Mouse (Mus musculus): Measurements from ENCODE around the gene Limch1. TPM values are rescaled to one million over a fixed set of nuclear protein-coding genes. Genes with fewer than 3 reads are reported as not detected.

The Limch1 gene
- polyA plus RNA-seq, 1 experiment from 2014 or later, result 41.1 TPM

DNA sequence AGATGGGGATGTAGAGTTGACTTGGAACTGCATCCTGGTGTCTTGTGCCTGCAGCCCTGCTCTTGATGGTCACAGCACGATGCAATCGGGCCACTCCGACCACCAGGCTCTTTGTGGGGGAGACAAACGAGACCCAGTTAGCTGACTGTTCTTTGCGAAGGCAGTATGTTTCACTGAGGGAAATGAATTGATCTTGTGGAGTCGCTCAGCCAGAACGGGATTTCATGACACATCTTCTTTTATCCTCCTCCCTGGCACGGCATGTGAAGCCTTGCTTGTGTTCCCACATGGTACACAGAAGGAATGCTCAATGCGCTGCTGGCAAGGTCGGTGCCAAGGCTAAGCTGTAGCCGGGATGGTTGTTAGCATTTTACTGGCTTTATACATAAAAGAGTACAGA, 143.7 kb downstream of the Limch1 start:
- ATAC-seq (no peak), DNase-seq (ENCODE audit: low read depth, low spot score) (no peak)
- ChIA-PET POLR2A (no interaction called here), CTCF (interaction anchor here (0.8 to 1.1 kb wide), 5 partner anchors 9 to 57 kb away, joined by 3 to 4 read pairs (median 4); no protein-coding TSS in a partner anchor)
- H3K27me3 ChIP-seq, result no peaks in the 10 kb centered on the region
- in situ Hi-C loops (cut with MboI; ENCODE audit: low pct_unique_long_range_greater_than_20kb), result no loop called here
- no peak for TF ChIP-seq CTCF (IDR thresholded peaks at IDR 0.05)

- H3K27me3 ChIP-seq, result no peaks in the 10 kb centered on the region
- POLR2A ChIA-PET, result no interaction called here
- ATAC-seq, result no peak
- CTCF ChIA-PET, result interaction anchor here (0.9 to 1.0 kb wide), 2 partner anchors 13 to 63 kb away, joined by 3 to 4 read pairs; no protein-coding TSS in a partner anchor
- no peak for TF ChIP-seq CTCF (IDR thresholded peaks at IDR 0.05)
- in situ Hi-C loops (cut with MboI; ENCODE audit: low pct_unique_long_range_greater_than_20kb), result no loop called here
- no peak for DNase-seq (ENCODE audit: low read depth, low spot score)
Measured at GRCm38 (mm10) chr5:66895440-66896120, 150.0 kb downstream of the Limch1 start.

DNA sequence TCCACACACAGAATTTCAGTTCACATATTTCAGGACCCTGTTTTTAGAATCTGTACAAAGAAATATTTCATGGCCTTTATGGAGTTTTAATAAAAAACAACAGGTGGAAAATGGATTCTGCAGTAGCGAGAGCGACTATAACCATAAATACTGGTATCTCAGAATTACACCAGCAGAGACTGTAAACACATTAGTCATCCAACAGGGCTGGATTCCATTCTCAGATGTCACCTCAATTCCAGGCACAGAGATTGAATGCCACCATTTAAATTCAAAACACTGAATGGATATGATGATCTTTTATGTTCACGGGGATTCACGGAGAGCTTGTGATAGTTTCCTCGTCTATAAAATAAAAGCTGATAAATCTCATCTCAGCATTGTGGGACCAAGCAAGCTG, 152.0 kb downstream of the Limch1 start:
- H3K27me3 ChIP-seq, result no peaks in the 10 kb centered on the region
- CTCF ChIA-PET, result interaction anchor here (0.8 to 1.2 kb wide), 3 partner anchors 8 to 87 kb away, joined by 3 to 4 read pairs (median 3); no protein-coding TSS in a partner anchor
- DNase-seq (ENCODE audit: low read depth, low spot score) (no peak), ATAC-seq (no peak)
- POLR2A ChIA-PET, result no interaction called here
- TF ChIP-seq CTCF (IDR thresholded peaks at IDR 0.05), result no peak
- in situ Hi-C loops (cut with MboI; ENCODE audit: low pct_unique_long_range_greater_than_20kb), result no loop called here

DNA sequence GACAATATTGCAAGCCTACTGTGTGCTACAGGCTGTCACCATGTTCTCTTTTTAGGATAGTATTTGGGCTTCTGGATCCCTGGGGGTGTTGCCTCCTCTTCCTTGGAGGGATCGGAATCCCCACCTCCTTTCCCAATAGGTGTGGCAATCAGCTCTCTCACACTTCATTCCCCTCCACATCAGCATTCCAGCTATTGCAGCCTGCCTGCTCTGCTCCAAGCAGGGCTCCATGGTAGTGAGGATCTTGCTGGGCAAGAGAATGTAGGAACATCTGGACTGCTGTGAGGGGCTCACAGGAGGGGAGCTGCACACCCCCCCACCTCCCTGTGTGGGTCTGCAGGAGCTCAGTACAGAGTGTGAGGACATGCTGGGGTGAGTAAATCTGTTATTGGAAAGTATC, 152.6 kb downstream of the Limch1 start:
- no peak for TF ChIP-seq CTCF (IDR thresholded peaks at IDR 0.05)
- ATAC-seq (no peak), DNase-seq (ENCODE audit: low read depth, low spot score) (no peak)
- CTCF ChIA-PET, result interaction anchor here (0.8 to 1.5 kb wide), 3 partner anchors 8 to 88 kb away, joined by 3 to 4 read pairs (median 3); no protein-coding TSS in a partner anchor
- POLR2A ChIA-PET, result no interaction called here
- no peaks in the 10 kb centered on the region for H3K27me3 ChIP-seq
- in situ Hi-C loops (cut with MboI; ENCODE audit: low pct_unique_long_range_greater_than_20kb), result no loop called here

DNA sequence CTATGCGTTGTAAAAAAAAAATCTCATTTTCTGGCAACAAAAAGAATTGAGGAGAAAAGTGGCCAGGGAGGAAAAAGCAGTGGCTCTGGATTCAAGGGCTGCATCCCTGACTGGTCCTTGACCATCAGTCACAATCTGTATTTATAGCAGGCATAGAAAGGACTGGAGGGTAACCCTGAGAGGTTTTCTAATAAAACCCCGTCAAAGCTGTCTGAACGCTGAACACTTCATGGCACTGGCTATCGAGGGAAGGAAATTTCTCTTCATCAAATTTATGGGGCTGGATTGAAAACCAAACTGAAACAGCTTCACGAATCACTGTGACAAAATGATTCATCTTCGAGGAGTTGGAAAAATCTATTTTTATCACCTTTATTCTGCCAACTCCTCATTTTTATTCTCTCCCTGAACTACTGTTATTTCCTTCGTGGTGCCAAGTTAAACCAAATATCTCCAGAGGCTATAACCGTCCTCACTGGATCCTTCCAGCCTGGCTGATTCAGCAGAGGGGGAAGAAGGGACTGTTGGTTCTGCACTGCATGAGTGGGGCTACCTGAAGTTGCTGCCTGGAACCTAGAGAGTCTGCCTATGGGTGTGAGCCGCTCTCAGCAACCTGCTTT, 153.3 kb downstream of the Limch1 start:
- ChIA-PET CTCF (interaction anchor here (1.2 to 1.5 kb wide), 2 partner anchors 9 to 10 kb away, joined by 3 to 4 read pairs; no protein-coding TSS in a partner anchor), POLR2A (no interaction called here)
- ATAC-seq (no peak), DNase-seq (ENCODE audit: low read depth, low spot score) (no peak)
- no peaks in the 10 kb centered on the region for H3K27me3 ChIP-seq
- no peak for TF ChIP-seq CTCF (IDR thresholded peaks at IDR 0.05)
- in situ Hi-C loops (cut with MboI; ENCODE audit: low pct_unique_long_range_greater_than_20kb), result no loop called here

DNA sequence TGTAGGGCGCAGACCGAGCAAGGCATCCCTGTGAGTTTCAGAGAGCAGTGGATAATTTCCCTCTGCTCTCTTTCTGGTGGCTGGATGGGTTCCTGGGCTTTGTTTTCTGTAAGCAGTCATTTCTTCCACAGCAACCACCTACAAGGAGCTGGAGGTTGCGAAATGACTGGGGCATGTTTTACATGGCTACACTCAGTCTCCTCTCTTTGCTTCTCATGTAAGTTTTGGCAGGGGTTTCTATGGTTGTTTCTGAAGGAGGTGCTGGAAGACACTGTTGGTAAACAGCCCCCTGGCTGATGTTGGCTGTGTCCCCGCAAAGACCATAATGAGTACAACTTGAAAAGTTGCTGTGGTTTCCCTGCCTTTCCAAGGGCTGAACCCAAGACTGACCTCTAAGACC, 155.5 kb downstream of the Limch1 start:
- CTCF ChIA-PET, result interaction anchor here (0.9 to 3.0 kb wide), 4 partner anchors 8 to 154 kb away, joined by 3 to 6 read pairs (median 3); no protein-coding TSS in a partner anchor
- in situ Hi-C loops (cut with MboI; ENCODE audit: low pct_unique_long_range_greater_than_20kb), result no loop called here
- POLR2A ChIA-PET, result no interaction called here
- TF ChIP-seq CTCF (IDR thresholded peaks at IDR 0.05), result no peak
- ATAC-seq, result no peak
- DNase-seq (ENCODE audit: low read depth, low spot score), result no peak
- H3K27me3 ChIP-seq, result no peaks in the 10 kb centered on the region

GRCm38 (mm10) chr5:66904835-66905234, 159.2 kb downstream of the Limch1 start:
- DNase-seq (ENCODE audit: low read depth, low spot score) (no peak), ATAC-seq (no peak)
- CTCF ChIA-PET, result no interaction called here
- TF ChIP-seq CTCF (IDR thresholded peaks at IDR 0.05), result no peak
- POLR2A ChIA-PET, result no interaction called here
- in situ Hi-C loops (cut with MboI; ENCODE audit: low pct_unique_long_range_greater_than_20kb), result no loop called here
- no peaks in the 10 kb centered on the region for H3K27me3 ChIP-seq

- TF ChIP-seq CTCF (IDR thresholded peaks at IDR 0.05), result no peak
- ChIA-PET CTCF (interaction anchor here (1.2 to 1.4 kb wide), 3 partner anchors 8 to 15 kb away, joined by 3 to 4 read pairs (median 3); no protein-coding TSS in a partner anchor), POLR2A (no interaction called here)
- DNase-seq (ENCODE audit: low read depth, low spot score) (no peak), ATAC-seq (no peak)
- in situ Hi-C loops (cut with MboI; ENCODE audit: low pct_unique_long_range_greater_than_20kb), result no loop called here
- no peaks in the 10 kb centered on the region for H3K27me3 ChIP-seq
Measured at GRCm38 (mm10) chr5:66908883-66909282, 163.3 kb downstream of the Limch1 start.

GRCm38 (mm10) chr5:66909962-66910361, 164.3 kb downstream of the Limch1 start:
- POLR2A ChIA-PET, result no interaction called here
- no peak for ATAC-seq

GRCm38 (mm10) chr5:66910610-66911009, 165.0 kb downstream of the Limch1 start:
- ATAC-seq (no peak), DNase-seq (ENCODE audit: low read depth, low spot score) (no peak)
- CTCF ChIA-PET, result no interaction called here
- no peaks in the 10 kb centered on the region for H3K27me3 ChIP-seq
- POLR2A ChIA-PET, result no interaction called here
- in situ Hi-C loops (cut with MboI; ENCODE audit: low pct_unique_long_range_greater_than_20kb), result no loop called here
- no peak for TF ChIP-seq CTCF (IDR thresholded peaks at IDR 0.05)

More at GRCm38 (mm10) chr5:66909962-66910361, 164.3 kb downstream of the Limch1 start:
- H3K27me3 ChIP-seq, result no peaks in the 10 kb centered on the region
- in situ Hi-C loops (cut with MboI; ENCODE audit: low pct_unique_long_range_greater_than_20kb), result no loop called here
- CTCF ChIA-PET, result interaction anchor here (1.2 to 1.4 kb wide), 3 partner anchors 8 to 17 kb away, joined by 3 to 4 read pairs (median 3); no protein-coding TSS in a partner anchor
- DNase-seq (ENCODE audit: low read depth, low spot score), result no peak
- TF ChIP-seq CTCF (IDR thresholded peaks at IDR 0.05), result no peak

GRCm38 (mm10) chr5:66911068-66911467, 165.4 kb downstream of the Limch1 start:
- no peak for DNase-seq (ENCODE audit: low read depth, low spot score)
- in situ Hi-C loops (cut with MboI; ENCODE audit: low pct_unique_long_range_greater_than_20kb), result no loop called here
- ATAC-seq, result no peak

More at GRCm38 (mm10) chr5:66911068-66911467, 165.4 kb downstream of the Limch1 start:
- no peaks in the 10 kb centered on the region for H3K27me3 ChIP-seq
- no peak for TF ChIP-seq CTCF (IDR thresholded peaks at IDR 0.05)
- CTCF ChIA-PET, result no interaction called here
- POLR2A ChIA-PET, result no interaction called here
